Mouse (Mus musculus) brain, adult 10 weeks (tissue): ENCODE data around the gene Aqp7. TPM values are rescaled to one million over a fixed set of nuclear protein-coding genes. Genes with fewer than 3 reads are reported as not detected.

Source experiments
- polyA plus RNA-seq: library from polyadenylated mRNA; stranded (reverse); fragments of 350-450 nt; fragmentation: Illumina TruSeq; extraction: RNeasy Lipid Tissue Mini Kit (QIAGEN cat#74804); gene quantifications from one replicate; pipeline ENCODE4 v1.2.3, GENCODE M21; 2015; ENCODE audit warnings: low read depth, low replicate concordance

The Aqp7 gene
- not detected for polyA plus RNA-seq

GRCm38 (mm10) chr4:41047524-41048271 is at the start of gene Aqp7:
Gene Aqp7 (minus strand): TSS chr4:41048139.

Other genes starting within 250 kb of the Aqp7 start
- gene B4galt1, start 194.1 kb downstream of the Aqp7 start, polyA plus RNA-seq: 3.7 TPM
- gene Spink4, start 128.1 kb downstream of the Aqp7 start, polyA plus RNA-seq: not detected
- 212 TPM for gene Bag1, start 99.8 kb downstream of the Aqp7 start, polyA plus RNA-seq
- 145 TPM for gene Chmp5, start 99.7 kb downstream of the Aqp7 start, polyA plus RNA-seq
- 67.7 TPM for gene Nfx1, start 77.2 kb downstream of the Aqp7 start, polyA plus RNA-seq
- gene Aqp3, start 50.0 kb upstream of the Aqp7 start, polyA plus RNA-seq: not detected
- gene Nol6, start 76.3 kb upstream of the Aqp7 start, polyA plus RNA-seq: 53.6 TPM
- 92.2 TPM for gene Ube2r2, start 87.6 kb upstream of the Aqp7 start, polyA plus RNA-seq
- gene Ubap2, start 227.0 kb upstream of the Aqp7 start, polyA plus RNA-seq: 20.6 TPM